Mouse (Mus musculus): Measurements from ENCODE around the gene Klhl3.

The Klhl3 gene

DNA sequence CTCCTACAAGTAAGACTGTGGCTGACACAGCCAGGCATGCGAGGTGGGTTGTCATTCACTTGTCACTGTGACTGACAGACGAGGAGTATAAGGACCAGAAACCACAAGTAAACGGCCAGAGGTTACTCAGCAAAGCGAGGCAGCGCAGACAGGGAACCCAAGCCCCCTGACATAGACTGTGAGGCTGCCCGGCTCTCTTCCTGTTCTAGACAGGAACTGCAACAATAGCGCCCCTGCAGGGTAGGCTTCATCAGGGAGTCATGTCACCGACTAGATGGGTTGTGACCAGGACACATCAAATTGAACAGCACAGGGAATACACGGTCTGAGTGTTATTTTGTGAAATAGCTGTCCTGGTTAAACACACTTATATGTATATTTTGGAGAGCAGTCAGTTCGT is 93.0 kb downstream of the Klhl3 start:
- DNase-seq = peak in 1 of 2 experiments; percentile 6

DNA sequence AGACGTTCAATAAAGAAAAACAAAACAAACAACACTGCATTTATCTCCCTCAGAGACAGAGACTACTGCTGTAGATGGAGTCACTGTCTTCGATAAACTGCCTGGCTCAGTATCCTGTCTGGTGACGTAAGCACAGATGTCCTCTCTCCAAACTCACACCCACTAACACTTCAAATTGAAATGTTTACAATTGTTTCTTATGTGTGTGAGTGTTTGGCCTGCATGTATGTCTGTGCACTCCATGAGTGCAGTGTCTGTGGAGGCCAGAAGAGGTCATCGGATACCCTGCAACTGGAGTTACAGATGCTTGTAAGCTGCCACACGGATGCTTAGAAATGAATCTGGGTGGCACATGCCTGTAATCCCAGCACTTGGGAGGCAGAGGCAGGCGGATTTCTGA is 96.1 kb downstream of the Klhl3 start:
- DNase-seq = no peak

DNA sequence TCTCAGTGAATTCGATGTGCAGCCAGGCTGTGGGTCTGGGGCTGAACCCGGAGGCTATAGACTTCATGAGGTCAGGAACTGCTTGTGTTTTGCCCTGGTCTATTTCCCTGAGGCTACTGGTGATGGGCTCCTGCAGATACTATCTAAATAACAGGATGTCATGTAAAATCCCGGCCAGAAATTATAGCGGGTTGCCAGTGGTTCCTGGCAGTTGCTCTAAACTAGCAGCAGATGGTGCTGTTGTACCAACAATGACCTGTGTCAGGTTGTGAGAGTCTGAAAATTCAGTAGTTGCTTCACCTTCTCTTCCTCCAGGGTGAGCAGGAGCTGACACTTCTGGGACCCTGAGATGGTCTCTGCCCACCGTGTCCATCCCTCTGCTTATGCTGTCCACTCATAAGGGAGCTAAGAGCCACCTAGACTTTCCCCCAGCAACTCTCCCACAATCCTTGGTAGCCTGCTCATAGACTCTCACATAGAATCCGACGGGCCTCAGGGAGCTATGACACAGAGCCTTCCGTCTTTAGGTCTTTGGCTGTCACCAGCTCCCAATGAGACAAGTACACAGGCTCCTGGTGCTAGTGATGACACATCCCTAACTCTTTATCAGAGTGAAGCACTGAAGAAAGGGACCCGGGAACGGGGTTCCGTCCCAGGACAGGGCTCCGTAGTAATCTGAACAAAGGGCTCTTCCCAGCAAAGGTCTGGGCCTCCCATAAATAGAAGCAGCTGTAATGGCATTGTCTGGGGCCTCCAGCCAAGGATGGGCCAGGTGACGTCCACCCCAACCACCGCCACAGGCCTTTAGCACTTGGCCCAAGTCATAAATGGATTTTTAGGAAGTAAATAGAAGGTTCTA is 101.1 kb downstream of the Klhl3 start:
- peak; percentile 32 to 50 for DNase-seq

DNA sequence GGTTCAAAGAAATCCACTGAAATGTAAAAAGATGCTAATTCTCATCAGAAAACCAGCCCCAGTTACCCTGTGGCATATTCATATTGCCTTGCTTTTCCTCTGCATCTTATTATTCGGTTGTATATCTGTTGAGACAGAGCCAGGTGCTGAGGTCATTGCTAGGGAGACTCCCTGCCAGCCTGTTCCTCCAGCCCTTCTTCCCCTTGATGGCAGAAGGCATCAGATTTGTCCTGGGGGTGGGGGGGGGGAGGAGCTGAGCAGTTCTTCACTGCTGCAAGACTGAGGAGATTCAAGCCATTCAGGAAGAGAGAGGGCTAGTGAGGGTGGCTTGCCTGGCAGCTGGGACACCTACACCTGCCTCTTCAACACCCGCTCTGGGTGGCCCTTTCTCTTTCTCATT is 101.9 kb downstream of the Klhl3 start:
- no peak for DNase-seq

DNA sequence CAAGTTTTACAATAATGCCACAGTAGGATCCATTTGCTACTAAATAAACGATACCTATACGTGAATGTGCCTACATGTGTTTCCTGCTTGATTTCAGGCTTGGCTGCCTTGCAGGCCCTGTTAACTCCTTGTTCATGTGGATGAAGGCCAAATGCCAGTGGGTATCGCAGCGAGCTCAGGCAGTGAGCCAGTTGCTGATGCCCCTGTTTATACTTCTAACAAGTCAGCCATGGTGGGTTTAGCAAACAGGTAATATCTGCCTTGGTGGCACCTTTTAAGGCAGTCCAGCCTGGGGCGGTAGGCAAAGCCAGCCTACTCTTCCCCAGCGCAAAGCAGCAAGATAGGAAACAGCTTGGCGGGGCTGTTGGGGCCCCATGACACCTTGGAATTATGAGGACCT is 103.0 kb downstream of the Klhl3 start:
- DNase-seq = no peak

DNA sequence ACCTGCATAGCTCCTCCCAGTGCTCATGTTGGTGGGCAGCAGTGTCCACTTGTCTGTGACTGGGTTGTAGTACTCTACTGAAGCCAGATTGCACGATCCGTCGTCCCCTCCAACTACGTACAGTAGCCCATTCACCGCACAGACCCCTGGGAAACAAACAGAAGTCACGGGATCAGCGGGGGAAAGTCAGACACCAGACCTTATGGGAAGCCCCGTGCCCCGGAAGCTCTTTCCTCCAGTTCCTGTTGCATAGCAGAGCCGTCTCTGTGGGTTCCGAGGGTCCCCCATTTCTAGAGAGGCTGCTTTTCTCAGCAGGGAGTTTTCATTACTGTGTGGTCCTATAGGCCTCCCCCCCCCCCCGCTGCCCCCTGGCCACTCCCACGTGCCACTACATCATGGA is 104.1 kb downstream of the Klhl3 start:
- DNase-seq = no peak

DNA sequence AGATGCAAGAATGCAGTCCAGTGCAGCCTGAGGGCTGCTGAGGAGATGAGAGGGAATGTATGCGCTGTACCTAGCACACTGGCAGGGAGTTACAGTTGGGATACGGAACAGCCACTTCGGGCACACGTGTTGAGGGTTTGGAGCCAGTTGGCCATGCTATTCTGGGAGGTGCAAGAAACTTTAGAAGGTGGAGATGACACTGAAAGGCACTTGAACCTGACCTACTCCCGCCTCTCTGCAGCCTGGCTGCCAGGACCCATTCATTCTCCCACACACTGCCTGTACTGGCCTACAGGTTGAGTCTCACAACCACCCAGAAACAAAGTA is 105.4 kb downstream of the Klhl3 start:
- no peak for DNase-seq

DNA sequence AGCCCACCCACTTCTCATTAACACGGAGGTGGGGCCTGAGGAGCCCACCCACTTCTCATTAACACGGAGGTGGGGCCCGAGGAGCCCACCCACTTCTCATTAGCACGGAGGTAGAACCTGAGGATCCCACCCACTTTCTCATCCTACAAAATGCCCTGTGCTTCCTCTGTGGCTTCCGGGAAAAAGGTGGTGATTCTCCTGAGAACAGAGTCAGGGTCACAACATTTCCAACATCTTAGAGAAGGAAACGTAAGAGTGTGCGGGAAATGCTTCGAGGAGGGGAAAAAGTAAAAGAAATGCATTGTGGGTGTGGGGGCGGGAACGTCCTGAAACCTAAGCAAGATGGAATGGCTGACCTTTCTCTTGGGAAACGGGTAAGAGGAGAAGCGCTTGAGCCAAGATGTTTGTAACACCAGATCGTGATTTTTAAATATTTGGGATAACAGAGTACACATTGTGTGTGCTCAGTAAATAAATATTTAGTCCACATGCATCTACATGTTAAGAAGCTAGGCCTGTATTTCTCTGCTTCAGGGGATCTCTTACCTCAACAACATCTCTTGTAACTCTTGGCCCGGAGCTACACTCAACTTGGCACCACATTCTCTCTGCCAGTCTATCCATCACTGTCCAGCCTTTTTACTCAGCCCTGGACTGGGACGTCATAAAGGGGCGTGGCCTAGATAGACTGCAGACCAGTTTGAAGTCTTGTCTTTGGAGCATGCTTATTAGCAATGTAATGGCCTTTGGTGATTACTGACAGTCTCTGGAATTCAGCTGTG is 105.9 kb downstream of the Klhl3 start:
- no peak for DNase-seq

DNA sequence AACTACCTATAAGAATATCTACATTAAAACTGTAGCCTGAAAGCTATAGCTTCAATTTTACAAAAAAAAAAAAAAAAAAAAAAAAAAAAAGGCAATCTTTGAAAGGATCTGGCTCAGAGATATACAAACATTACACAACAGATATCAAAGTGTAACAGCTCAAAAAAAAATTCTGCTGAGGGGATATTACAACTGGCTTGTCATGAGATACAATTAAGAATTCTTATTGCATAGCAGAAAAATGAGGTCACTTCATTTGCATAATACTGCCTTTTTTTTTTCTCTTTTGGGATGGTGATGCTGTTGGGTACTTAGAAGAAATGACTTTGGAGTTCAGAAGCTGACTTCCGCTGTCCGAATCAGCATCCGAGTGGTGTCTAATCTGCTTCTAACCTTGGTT is 111.6 kb downstream of the Klhl3 start:
- DNase-seq = no peak

DNA sequence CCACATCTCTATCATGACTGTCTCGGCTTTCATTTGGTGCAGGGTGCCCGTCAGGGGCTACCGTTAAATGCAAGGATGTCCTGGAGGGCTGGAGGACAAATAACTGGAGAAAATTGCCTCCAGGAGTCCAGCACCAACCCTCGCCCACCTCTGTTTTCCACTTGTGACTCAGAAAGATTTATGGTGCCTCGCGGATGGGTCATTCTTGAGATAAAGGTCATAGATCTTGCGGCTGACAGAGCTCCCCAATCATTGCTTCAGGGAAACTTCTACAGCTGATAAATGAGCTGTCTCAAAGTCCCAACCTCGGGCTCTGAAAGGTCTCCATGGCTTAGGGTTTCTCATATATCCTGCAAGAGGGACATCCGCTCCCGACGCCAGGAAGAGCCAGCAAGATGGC is 116.9 kb downstream of the Klhl3 start:
- no peak for DNase-seq

DNA sequence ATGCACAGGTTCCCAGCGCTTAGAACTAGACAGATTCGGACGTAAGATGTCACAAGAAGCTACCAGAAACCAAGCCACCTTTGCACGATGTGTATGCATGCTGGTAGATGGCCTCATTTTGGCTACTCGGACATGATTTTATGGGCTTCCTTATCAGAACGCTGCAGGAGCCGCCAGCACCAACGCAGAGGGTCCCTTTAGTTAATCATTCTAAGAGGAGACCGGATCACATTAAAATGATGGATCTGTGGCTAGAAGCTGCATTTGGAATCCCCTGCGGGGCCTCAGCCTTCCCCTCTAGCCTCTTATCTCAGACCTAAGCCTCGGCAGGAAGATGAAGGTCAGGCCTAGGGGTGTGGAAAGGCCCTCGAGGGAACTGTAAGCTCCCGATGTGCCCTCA is 117.5 kb downstream of the Klhl3 start:
- DNase-seq = no peak

DNA sequence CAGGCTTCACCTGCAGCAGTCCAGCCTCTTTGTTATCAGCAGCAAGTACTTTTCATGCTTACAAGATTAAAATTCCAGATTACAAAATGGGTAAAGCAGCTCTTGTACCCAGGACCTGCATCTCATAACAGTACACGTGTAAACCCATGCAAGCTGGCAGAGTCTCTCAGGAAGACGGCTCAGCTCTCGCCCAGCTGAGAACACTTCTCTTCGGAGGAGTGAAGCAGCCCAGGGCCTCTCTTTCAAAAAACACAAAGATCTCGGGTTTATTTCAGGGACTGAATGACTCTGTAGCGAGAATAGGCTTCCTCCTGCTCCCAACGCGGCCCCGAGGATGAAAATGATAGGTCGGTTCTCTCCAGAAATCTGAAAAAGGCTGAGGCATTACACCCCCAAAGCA is 128.8 kb downstream of the Klhl3 start:
- DNase-seq = no peak

DNA sequence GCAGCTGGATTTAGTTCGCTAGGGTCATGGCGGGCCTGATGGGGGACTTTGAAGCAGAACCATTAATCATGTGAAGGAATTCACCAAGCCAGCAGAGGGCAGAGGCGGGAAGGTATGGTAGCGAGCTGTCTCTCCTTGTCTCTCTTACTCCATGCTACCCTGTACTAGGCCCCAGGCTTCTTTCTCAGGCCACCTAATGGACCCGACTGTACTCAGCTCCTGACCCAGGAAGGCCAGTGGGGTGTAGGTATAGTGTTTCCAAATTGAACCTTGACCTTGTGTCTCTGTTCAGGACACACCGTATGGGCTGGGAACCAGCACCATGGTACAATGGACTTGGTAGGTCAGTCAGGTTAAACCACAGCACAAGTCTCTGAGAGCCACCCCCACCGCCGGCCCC is 129.2 kb downstream of the Klhl3 start:
- no peak for DNase-seq

DNA sequence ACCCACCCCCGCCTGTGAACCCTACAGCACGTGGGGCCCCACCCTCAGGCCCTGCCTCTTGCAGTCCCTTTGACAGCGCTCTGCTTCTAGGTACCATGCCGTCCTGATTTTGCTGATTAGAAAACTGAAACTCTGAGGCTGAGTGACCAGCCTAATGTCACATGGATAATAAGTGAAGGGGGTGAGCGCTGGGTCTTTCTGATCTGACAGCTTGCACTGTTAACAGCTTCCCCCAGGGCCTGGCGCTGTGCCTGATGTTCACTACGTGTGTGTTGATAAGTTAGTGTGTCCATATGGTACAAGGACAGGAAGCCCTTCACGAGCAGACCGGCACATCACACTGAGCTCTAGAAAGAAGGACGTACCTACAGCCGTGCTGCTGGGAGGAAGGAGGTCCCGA is 130.1 kb downstream of the Klhl3 start:
- DNase-seq = no peak

DNA sequence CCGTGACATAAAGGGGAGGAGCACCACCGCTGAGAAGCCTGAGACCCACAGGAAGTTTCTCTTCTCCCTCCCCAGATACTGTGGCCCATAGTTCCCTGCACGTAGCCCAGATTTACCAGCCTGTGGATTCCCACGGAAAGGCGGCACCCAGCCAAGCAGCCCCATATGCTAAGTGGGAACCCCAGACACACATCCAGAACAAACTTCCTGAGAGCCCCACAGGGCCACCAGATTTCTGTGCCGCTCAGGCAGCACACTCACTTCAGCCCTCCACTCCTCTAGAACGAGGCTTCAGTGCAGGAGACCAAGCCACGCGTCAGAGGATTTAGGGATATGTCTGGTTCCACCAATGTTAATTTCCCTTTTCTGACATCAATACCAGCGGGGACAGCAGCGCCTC is 130.5 kb downstream of the Klhl3 start:
- DNase-seq = no peak

DNA sequence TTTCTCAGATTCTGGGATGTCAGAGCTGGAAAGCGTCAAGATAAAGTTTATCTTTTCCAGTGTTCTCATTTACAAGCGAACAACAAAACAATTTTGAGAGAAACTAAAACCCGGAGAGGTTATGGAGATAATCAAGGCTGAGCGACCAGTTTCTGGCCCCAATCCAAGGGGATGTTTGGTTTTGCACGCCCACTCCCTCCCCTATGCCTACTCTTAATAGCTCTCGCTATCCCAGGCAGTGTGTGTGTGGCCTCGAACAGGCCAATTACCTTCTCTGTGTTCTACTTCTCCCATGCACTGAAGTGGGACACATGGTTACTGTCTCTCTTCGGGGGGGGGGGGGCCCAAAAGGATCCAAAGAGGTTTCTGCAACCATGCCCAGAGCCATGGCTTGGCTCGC is 132.7 kb downstream of the Klhl3 start:
- no peak for DNase-seq

DNA sequence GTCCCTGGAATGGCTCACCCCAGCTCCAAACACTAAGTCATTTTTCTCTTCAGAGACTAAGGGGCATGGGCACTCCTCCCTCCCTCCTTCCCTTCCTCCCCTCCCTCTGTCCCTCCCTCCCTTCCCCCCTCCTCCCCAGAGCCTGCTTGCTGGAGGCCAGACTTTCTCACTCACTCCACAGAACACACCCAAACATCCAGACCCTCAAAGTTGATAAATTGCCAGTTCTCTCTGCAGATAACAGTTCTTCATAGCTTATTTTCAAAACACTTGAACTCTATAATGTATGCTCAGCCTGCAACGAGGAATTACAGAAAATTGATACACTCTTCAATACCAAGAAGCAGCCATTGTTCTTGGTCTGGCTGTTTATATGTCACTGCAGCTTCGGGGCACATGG is 133.3 kb downstream of the Klhl3 start:
- no peak for DNase-seq

DNA sequence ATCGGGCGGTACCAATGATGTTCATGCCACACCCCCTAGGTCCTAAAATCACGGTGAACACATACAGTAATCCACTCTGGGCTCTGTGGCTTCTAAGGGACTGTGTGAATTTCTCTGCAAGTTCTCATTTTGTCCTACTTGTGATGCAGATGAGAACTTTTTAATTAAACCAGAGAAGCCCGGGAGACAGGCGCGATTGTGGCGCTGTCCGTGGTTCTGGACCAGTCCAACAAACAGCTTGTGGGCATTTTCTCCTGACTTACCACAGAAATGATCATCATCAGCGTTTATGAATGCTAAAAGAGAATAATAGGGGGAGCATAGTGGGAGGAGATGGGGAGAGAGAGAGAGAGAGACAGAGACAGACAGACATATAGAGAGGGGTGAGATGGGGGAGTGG is 134.5 kb downstream of the Klhl3 start:
- DNase-seq = no peak

DNA sequence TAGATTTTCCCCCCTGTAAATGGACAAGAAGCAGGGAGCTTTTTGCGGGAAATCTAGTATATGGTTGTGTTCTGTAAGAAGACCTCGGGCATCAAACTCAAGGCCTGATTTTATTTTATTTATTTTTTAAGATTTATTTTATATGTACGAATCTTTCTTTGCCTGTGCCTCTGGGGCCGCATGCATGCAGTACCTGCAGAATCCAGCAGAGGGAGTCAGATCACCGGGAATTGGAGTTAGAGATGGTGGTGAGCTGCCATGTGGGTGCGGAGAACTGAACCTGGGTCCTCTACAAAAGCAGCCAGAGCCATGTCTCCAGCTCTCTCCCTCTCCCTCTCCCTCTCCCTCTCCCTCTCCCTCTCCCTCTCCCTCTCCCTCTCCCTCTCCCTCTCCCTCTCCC is 135.7 kb downstream of the Klhl3 start:
- no peak for DNase-seq

DNA sequence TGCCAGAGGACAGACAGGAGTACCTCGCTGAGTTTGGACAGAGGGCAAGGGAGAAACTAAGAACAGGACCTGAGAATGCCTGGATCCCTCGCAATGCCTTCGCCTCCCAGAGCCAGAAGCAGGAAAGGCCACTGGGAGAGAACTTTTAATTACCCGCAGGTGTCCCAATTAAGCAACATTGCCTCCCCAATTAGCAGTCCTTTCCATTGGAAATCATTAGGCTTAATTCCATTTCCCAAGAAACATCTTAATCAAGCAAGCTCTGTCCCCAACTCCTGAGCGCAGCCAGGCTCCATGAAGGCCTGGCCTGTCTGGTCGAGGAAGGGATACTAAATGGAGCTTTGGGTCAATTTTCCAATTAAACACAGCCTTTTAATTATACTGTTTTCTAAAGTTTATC is 147.7 kb downstream of the Klhl3 start:
- DNase-seq = no peak

DNA sequence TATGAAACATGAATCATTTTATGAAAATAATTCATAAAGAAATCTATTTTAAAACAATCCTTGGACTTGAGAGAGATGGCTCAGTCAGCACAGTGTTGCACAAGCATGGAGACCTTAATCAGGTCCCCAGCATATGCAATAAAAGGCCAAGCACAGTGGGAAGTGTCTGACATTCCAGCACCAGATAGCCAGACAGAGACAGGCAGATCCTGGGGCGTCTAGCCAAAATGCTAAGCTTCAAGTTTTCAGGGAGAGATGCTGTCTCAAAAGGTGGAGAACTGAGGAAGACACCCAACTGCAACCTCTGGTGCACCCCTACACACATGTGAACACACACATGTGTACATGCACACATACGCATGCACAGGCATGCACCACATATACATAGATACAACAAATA is 153.1 kb downstream of the Klhl3 start:
- DNase-seq = no peak

DNA sequence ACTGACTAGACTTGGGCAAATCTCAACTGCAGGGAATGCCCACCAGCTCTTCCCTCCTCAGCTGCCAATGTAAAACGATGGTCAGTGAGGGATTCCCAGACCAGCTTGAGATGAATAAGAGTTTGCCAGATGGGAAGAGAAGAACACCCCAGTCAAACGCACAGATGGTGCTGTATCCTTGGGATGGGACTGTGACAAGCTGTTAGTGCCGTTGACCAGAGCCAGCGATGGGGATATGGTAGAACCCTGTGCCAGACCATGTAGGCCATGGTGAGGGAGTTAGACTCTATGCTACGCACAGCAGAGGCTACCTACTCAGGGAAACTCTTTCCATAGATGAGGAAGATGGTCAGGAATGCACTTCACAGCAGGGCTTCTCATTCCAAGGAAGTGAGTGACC is 153.6 kb downstream of the Klhl3 start:
- no peak for DNase-seq
